Mouse (Mus musculus) CH12.LX (cell line): ENCODE results near the gene Arhgef2. TPM values are rescaled to one million over a fixed set of nuclear protein-coding genes. Genes with fewer than 3 reads are reported as not detected.

ENCODE experiments used
- DNase-seq: peaks from one replicate; pipeline ENCODE4 v3.0.0-alpha.2; 2013; ENCODE audit errors: extremely low read depth
- H3K27ac ChIP-seq: 2 replicates; pipeline ENCODE4 v1.5.1; 2012; ENCODE audit warnings: low read depth, mild to moderate bottlenecking, control low read depth, moderate library complexity; ENCODE audit not compliant: insufficient read depth
- H3K27me3 ChIP-seq: replicated peaks from 2 replicates; pipeline ENCODE3; 2012; ENCODE audit warnings: inconsistent platforms
- H3K36me3 ChIP-seq, 2 experiments: replicated peaks in 1 of 2; 2 replicates each; pipeline versions ENCODE3 to v1.6.1; 2012; ENCODE audit warnings: inconsistent platforms in 1 of 2, low read length in 1 of 2, mild to moderate bottlenecking in 1 of 2, mixed read lengths in 1 of 2, moderate library complexity in 1 of 2; ENCODE audit not compliant: control insufficient read depth in 1 of 2, insufficient read depth in 1 of 2
- H3K4me1 ChIP-seq, 2 experiments: 2 replicates each; pipeline ENCODE4 v1.6.1; 2012; ENCODE audit warnings: inconsistent platforms in 1 of 2, moderate library complexity in 1 of 2; ENCODE audit not compliant: insufficient read depth in 2 of 2, control insufficient read depth in 1 of 2
- H3K4me2 ChIP-seq: 2 replicates; pipeline ENCODE4 v1.6.1; 2012; ENCODE audit warnings: low read depth, mild to moderate bottlenecking, control low read depth; ENCODE audit not compliant: poor library complexity, insufficient read depth, severe bottlenecking
- H3K4me3 ChIP-seq, 3 experiments: fragments of 150-350 bp in 1 of 3; sonication (generic) in 1 of 3; replicated peaks in 1 of 3; 2 replicates each; pipeline versions ENCODE3 to v1.5.1; 2011 to 2012; ENCODE audit warnings: low read depth in 2 of 3, low read length in 2 of 3, mild to moderate bottlenecking in 2 of 3, moderate library complexity in 2 of 3, control low read depth in 1 of 3, improper control_type of control experiment in 1 of 3, inconsistent platforms in 1 of 3, mixed read lengths in 1 of 3; ENCODE audit not compliant: poor library complexity in 1 of 3
- H3K79me2 ChIP-seq: replicated peaks from 2 replicates; pipeline ENCODE4 v1.6.1; 2012; ENCODE audit warnings: mild to moderate bottlenecking, moderate library complexity; ENCODE audit not compliant: control insufficient read depth, poor library complexity, insufficient read depth, severe bottlenecking; ENCODE audit errors: extremely low read depth
- H3K9ac ChIP-seq: 2 replicates; pipeline ENCODE4 v1.6.1; 2012; ENCODE audit warnings: low read depth, mild to moderate bottlenecking, control low read depth, moderate library complexity; ENCODE audit not compliant: insufficient read depth
- H3K9me3 ChIP-seq: replicated peaks from 2 replicates; pipeline ENCODE3; 2012; ENCODE audit warnings: low read length, inconsistent platforms, mixed read lengths
- CHD1 ChIP-seq: IDR thresholded peaks from 2 replicates; pipeline ENCODE4 v1.6.1; 2012; ENCODE audit warnings: low read depth, low read length, improper control_type of control experiment, inconsistent platforms
- CHD2 ChIP-seq: IDR thresholded peaks from 2 replicates; pipeline ENCODE4 v1.6.1; 2011; ENCODE audit warnings: low read length, improper control_type of control experiment
- CTCF ChIP-seq, 2 experiments: IDR thresholded peaks in 1 of 2; conservative IDR thresholded peaks in 1 of 2; 2 replicates each; pipeline ENCODE4 v1.5.1; 2011 to 2012; ENCODE audit warnings: low read depth in 2 of 2, low read length in 2 of 2, improper control_type of control experiment in 1 of 2, inconsistent platforms in 1 of 2, mild to moderate bottlenecking in 1 of 2, moderate library complexity in 1 of 2
- E2F4 ChIP-seq: IDR thresholded peaks from 2 replicates; pipeline ENCODE4 v1.6.1; 2011; ENCODE audit warnings: low read depth, low read length, improper control_type of control experiment; ENCODE audit not compliant: insufficient replicate concordance
- ELF1 ChIP-seq: IDR thresholded peaks from 2 replicates; pipeline ENCODE4 v1.6.1; 2014; ENCODE audit warnings: low read depth, mild to moderate bottlenecking, inconsistent platforms, low read length, improper control_type of control experiment
- ETS1 ChIP-seq: conservative IDR thresholded peaks from 2 replicates; pipeline ENCODE4 v1.6.1; 2012; ENCODE audit warnings: low read depth, mild to moderate bottlenecking, inconsistent platforms, low read length, improper control_type of control experiment, moderate library complexity
- GABPA ChIP-seq: IDR thresholded peaks from 2 replicates; pipeline ENCODE4 v1.6.1; 2012; ENCODE audit warnings: low read depth, low read length, improper control_type of control experiment, inconsistent platforms; ENCODE audit not compliant: insufficient replicate concordance
- HCFC1 ChIP-seq: IDR thresholded peaks from 2 replicates; pipeline ENCODE4 v1.6.1; 2012; ENCODE audit warnings: low read depth, mild to moderate bottlenecking, inconsistent platforms, low read length, improper control_type of control experiment
- IRF4 ChIP-seq: IDR thresholded peaks from 2 replicates; pipeline ENCODE4 v1.6.1; 2014; ENCODE audit warnings: low read depth, mild to moderate bottlenecking, inconsistent platforms, low read length, improper control_type of control experiment
- MAFK ChIP-seq: IDR thresholded peaks from 2 replicates; pipeline ENCODE4 v1.6.1; 2011; ENCODE audit warnings: low read length, improper control_type of control experiment; ENCODE audit not compliant: insufficient replicate concordance
- MAX ChIP-seq: IDR thresholded peaks from 2 replicates; pipeline ENCODE4 v1.6.1; 2011; ENCODE audit warnings: low read length, improper control_type of control experiment
- MAZ ChIP-seq: IDR thresholded peaks from 2 replicates; pipeline ENCODE4 v1.6.1; 2012; ENCODE audit warnings: low read depth, mild to moderate bottlenecking, inconsistent platforms, low read length, improper control_type of control experiment, moderate library complexity
- MXI1 ChIP-seq: IDR thresholded peaks from 2 replicates; pipeline ENCODE4 v1.6.1; 2011; ENCODE audit warnings: mild to moderate bottlenecking, low read depth, low read length, improper control_type of control experiment
- MYC ChIP-seq: IDR thresholded peaks from 2 replicates; pipeline ENCODE4 v1.6.1; 2011; ENCODE audit warnings: low read depth, mild to moderate bottlenecking, improper control_type of control experiment, low read length
- NELFE ChIP-seq: IDR thresholded peaks from 2 replicates; pipeline ENCODE4 v1.6.1; 2011; ENCODE audit warnings: low read depth, low read length, improper control_type of control experiment
- POLR2A ChIP-seq: IDR thresholded peaks from 2 replicates; pipeline ENCODE4 v1.6.1; 2011; ENCODE audit warnings: low read depth, mild to moderate bottlenecking, improper control_type of control experiment, low read length
- POLR2AphosphoS2 ChIP-seq: IDR thresholded peaks from 2 replicates; pipeline ENCODE4 v1.6.1; 2011; ENCODE audit warnings: low read depth, low read length, improper control_type of control experiment
- RAD21 ChIP-seq: IDR thresholded peaks from 2 replicates; pipeline ENCODE4 v1.6.1; 2011; ENCODE audit warnings: low read depth, mild to moderate bottlenecking, low read length, improper control_type of control experiment, moderate library complexity
- RCOR1 ChIP-seq: conservative IDR thresholded peaks from 2 replicates; pipeline ENCODE4 v1.6.1; 2012; ENCODE audit warnings: low read depth, mild to moderate bottlenecking, inconsistent platforms, low read length, improper control_type of control experiment
- SIN3A ChIP-seq: IDR thresholded peaks from 2 replicates; pipeline ENCODE4 v1.6.1; 2012; ENCODE audit warnings: low read length, improper control_type of control experiment, inconsistent platforms
- SMC3 ChIP-seq: IDR thresholded peaks from 2 replicates; pipeline ENCODE4 v1.6.1; 2011; ENCODE audit warnings: low read depth, low read length, improper control_type of control experiment
- TCF12 ChIP-seq: IDR thresholded peaks from 2 replicates; pipeline ENCODE4 v1.6.1; 2014; ENCODE audit warnings: low read depth, mild to moderate bottlenecking, inconsistent platforms, low read length, improper control_type of control experiment
- USF2 ChIP-seq: conservative IDR thresholded peaks from 2 replicates; pipeline ENCODE4 v1.6.1; 2011; ENCODE audit warnings: low read depth, low read length, improper control_type of control experiment
- ZKSCAN1 ChIP-seq: IDR thresholded peaks from 2 replicates; pipeline ENCODE4 v1.6.1; 2012; ENCODE audit warnings: low read depth, inconsistent platforms, low read length, improper control_type of control experiment, borderline replicate concordance
- ZNF384 ChIP-seq: IDR thresholded peaks from 2 replicates; pipeline ENCODE4 v1.6.1; 2012; ENCODE audit warnings: low read depth, low read length, improper control_type of control experiment, inconsistent platforms
- dilution Hi-C: fragments of 300-500 bp; cut with MboI; formaldehyde crosslinking; loops from 2 replicates; pipeline ENCODE4 v1.14.3; 2020; ENCODE audit warnings: low sequenced_read_pairs; ENCODE audit not compliant: extremely low pct_unique_long_range_greater_than_20kb, extremely low pct_ligation_motif_present
- in situ Hi-C: fragments of 300-500 bp; cut with MboI; formaldehyde crosslinking; loops from 3 replicates; pipeline ENCODE4 v1.14.3; 2019; ENCODE audit warnings: low sequenced_read_pairs, low pct_ligation_motif_present, low pct_unique_long_range_greater_than_20kb, mixed read lengths
- polyA plus RNA-seq: library from polyadenylated mRNA; unstranded; fragments of >175 nt; gene quantifications from 2 replicates; pipeline ENCODE4 v1.2.1, GENCODE M21; 2012; ENCODE audit warnings: low read depth; ENCODE audit not compliant: insufficient read length
- total RNA-seq, 2 experiments: library from RNA; depleted of rRNA; stranded (reverse); fragments of 300-350 nt in 1 of 2; fragments of >200 nt in 1 of 2; gene quantifications; 2 replicates each; pipeline ENCODE4 v1.2.3; 2012 to 2014

The Arhgef2 gene
- total and polyA plus RNA-seq, 3 experiments: 18.5 to 43.9 (median 43.1) TPM

- no peaks in the 10 kb centered on the region for H3K27me3 ChIP-seq
- TF ChIP-seq CHD2 (no peak), RAD21 (no peak), TCF12 (no peak), POLR2AphosphoS2 (no peak), NELFE (no peak), MXI1 (no peak), MAFK (no peak), MYC (no peak), HCFC1 (no peak), RCOR1 (no peak), MAZ (no peak), E2F4 (no peak), ELF1 (no peak), IRF4 (no peak), GABPA (no peak), MAX (no peak), SMC3 (no peak)
- H3K4me2 ChIP-seq: no peak overlapping the region
- no peak overlapping the region for H3K9ac ChIP-seq
- in situ Hi-C loops (no loop called here), dilution Hi-C loops (no loop called here)
- peaks cover 7% of the 10 kb centered on the region for H3K9me3 ChIP-seq
- H3K4me1 ChIP-seq: peaks cover 0 to 26% of the 10 kb centered on the region in 2 experiments; a peak in 2 of 4 replicates
- peaks cover 13% of the 10 kb centered on the region for H3K79me2 ChIP-seq
- H3K27ac ChIP-seq: no peak overlapping the region
- H3K36me3 ChIP-seq: peaks cover 81 to 95% of the 10 kb centered on the region in 2 experiments
- no peak for DNase-seq
- no peak overlapping the region for H3K4me3 ChIP-seq
These were observed 27.3 kb downstream of the Arhgef2 start for GRCm38 (mm10) chr3:88633056-88633455.

- TF ChIP-seq E2F4 (no peak), CTCF (conservative IDR thresholded peaks at IDR 0.05 in 1 of 2, IDR thresholded peaks at IDR 0.05 in 1 of 2; ENCODE audit: low read depth in 2 of 2, low read length in 2 of 2) (no peak), USF2 (no peak), CHD1 (no peak), POLR2A (no peak), MYC (no peak), ZKSCAN1 (no peak), MXI1 (no peak), SIN3A (no peak), MAZ (no peak), ETS1 (no peak), ZNF384 (no peak)
- H3K4me1 ChIP-seq: peaks cover 0 to 5% of the 10 kb centered on the region in 2 experiments; a peak in 1 of 4 replicates
- no peaks in the 10 kb centered on the region; the same call in 1 of the 2 replicates for H3K79me2 ChIP-seq
- H3K9me3 ChIP-seq: peaks cover 7% of the 10 kb centered on the region
- H3K27me3 ChIP-seq: no peaks in the 10 kb centered on the region
- DNase-seq: no peak
- H3K36me3 ChIP-seq: peaks cover 87 to 90% of the 10 kb centered on the region in 2 experiments
- H3K9ac ChIP-seq: no peak overlapping the region
- no peak overlapping the region for H3K4me3 ChIP-seq
- no peak overlapping the region for H3K4me2 ChIP-seq
- in situ Hi-C loops: no loop called here
- dilution Hi-C loops: no loop called here
- H3K27ac ChIP-seq: no peak overlapping the region
These were observed 29.9 kb downstream of the Arhgef2 start for GRCm38 (mm10) chr3:88635506-88636275.
